Mouse (Mus musculus) embryonic fibroblast, embryonic 13.5 days (primary cell): ENCODE results near the gene Raet1e. TPM values are rescaled to one million over a fixed set of nuclear protein-coding genes. Genes with fewer than 3 reads are reported as not detected.
"Not testable (repeated sequence)": the region's sequence is repeated elsewhere in the genome, so short reads cannot be mapped to it uniquely, and the experiment has no call there.

Experiments used
- H3K27ac ChIP-seq: 2 replicates; pipeline ENCODE4 v1.5.1; 2012; ENCODE audit warnings: low read length, control low read depth, inconsistent platforms; ENCODE audit not compliant: insufficient read depth
- H3K4me1 ChIP-seq: 2 replicates; pipeline ENCODE4 v1.6.1; 2011; ENCODE audit warnings: low read length; ENCODE audit not compliant: control insufficient read depth, insufficient read depth
- H3K4me3 ChIP-seq: 2 replicates; pipeline ENCODE4 v1.5.1; 2011; ENCODE audit warnings: mild to moderate bottlenecking, control low read depth, low read length; ENCODE audit not compliant: insufficient read depth
- CTCF ChIP-seq: IDR thresholded peaks from 2 replicates; pipeline ENCODE4 v1.5.1; 2011; ENCODE audit warnings: mild to moderate bottlenecking, control low read depth, low read length, moderate library complexity, borderline replicate concordance; ENCODE audit not compliant: insufficient read depth
- POLR2A ChIP-seq: IDR thresholded peaks from 2 replicates; pipeline ENCODE4 v1.6.1; 2011; ENCODE audit warnings: low read depth, mild to moderate bottlenecking, control low read depth, low read length, moderate library complexity
- polyA plus RNA-seq: library from polyadenylated mRNA; stranded (reverse); fragments of >200 nt; gene quantifications from 2 replicates; pipeline ENCODE4 v1.2.4, GENCODE M21; 2011; ENCODE audit warnings: low read depth; ENCODE audit not compliant: missing spikeins, insufficient read length

The Raet1e gene
- 39.7 and 56.9 TPM in 2 replicates for polyA plus RNA-seq

- not testable (repeated sequence) for H3K4me1 ChIP-seq, H3K27ac ChIP-seq
- H3K4me3 ChIP-seq: peak within 1 kb of the TSS; percentile 34
- 0 out of 2 replicates have a peak, but pooled peaks have one; percentile 23 for TF ChIP-seq POLR2A
These were observed at the start of gene Raet1e, which contains the start of gene H60b for GRCm38 (mm10) chr10:22158310-22158999. Gene Raet1e (plus strand): TSS chr10:22158569. Gene H60b (plus strand): TSS chr10:22158586.

DNA sequence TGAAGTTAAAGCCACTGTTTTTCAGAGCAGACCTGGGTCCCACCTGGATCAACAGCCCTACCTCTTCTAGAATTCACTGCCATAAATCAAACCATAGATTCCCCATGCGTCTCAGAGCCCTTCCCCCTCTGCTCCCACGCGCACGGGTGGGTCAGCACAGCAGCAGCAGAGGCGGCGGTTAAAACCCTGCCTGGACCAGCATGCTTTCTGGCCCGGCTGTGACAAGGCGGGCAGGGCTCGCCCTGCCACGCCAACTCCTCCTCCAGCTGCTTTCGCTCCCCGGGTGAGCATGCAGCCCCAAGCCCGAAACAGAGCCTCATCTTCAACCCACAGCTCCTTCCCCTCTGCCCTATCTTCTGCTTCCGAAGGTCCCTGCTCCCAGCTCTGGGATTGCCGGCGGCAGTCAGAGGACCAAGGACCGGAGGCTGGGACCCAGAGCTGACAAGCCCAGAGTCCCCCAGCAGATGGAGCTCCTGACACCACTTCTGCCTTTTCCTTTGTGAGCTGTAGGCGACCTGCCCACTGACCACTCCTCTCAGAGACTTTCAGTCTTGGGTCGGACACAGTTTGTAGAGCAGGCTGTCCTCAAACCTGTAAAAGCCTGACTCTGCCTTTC is 17.6 kb upstream of the Raet1e start:
- TF ChIP-seq CTCF (peak; percentile 25; the same call in 1 of the 2 replicates), POLR2A (peak; percentile 21; the same call in 1 of the 2 replicates)
- Histone ChIP-seq H3K4me3 (peak overlapping the region; percentile 32), H3K4me1 (no peaks in the 10 kb centered on the region), H3K27ac (no peak overlapping the region)

GRCm38 (mm10) chr10:22142194-22142593 is 16.2 kb upstream of the Raet1e start:
- H3K4me3 ChIP-seq, H3K4me1 ChIP-seq, H3K27ac ChIP-seq: not testable (repeated sequence)

DNA sequence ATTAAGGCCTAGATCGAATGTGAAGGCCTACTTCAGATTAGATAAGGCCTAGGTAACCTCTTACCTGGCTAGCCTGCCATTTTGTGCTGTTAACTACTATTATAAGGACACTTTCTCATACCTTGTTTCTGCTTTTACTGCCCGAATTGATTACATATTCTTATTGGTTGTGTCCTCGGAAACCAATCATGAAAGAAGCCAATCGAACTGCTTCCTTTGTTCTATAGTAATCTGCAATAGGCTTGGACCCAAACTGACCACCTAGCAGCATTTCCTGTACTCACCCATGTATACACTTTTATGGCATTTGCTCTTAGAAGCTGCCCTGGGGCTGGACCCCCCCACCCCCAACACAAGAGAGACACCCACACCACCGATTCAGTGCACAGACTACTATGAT is 15.4 kb upstream of the Raet1e start:
- Histone ChIP-seq H3K27ac (no peak overlapping the region), H3K4me1 (no peaks in the 10 kb centered on the region), H3K4me3 (no peak overlapping the region)
- TF ChIP-seq POLR2A (no peak), CTCF (no peak)

- Histone ChIP-seq H3K27ac (0 out of 2 replicates have a peak overlapping the region, but pooled peaks have one; percentile 50), H3K4me3 (peak overlapping the region; percentile 80), H3K4me1 (no peaks in the 10 kb centered on the region)
- TF ChIP-seq POLR2A (peak; percentile 73), CTCF (peak; percentile 56; the same call in 1 of the 2 replicates)
These were observed 9.8 kb upstream of the Raet1e start for GRCm38 (mm10) chr10:22148441-22149072.

- Histone ChIP-seq H3K4me1 (no peaks in the 10 kb centered on the region), H3K27ac (0 out of 2 replicates have a peak within 1 kb of the TSS, but pooled peaks have one; percentile 50), H3K4me3 (peak within 1 kb of the TSS; percentile 80)
- TF ChIP-seq POLR2A (no peak), CTCF (no peak)
These were observed 9.2 kb upstream of the Raet1e start, which contains the start of gene E030030I06Rik for GRCm38 (mm10) chr10:22149073-22149690. Gene E030030I06Rik (minus strand): TSS chr10:22149270.

DNA sequence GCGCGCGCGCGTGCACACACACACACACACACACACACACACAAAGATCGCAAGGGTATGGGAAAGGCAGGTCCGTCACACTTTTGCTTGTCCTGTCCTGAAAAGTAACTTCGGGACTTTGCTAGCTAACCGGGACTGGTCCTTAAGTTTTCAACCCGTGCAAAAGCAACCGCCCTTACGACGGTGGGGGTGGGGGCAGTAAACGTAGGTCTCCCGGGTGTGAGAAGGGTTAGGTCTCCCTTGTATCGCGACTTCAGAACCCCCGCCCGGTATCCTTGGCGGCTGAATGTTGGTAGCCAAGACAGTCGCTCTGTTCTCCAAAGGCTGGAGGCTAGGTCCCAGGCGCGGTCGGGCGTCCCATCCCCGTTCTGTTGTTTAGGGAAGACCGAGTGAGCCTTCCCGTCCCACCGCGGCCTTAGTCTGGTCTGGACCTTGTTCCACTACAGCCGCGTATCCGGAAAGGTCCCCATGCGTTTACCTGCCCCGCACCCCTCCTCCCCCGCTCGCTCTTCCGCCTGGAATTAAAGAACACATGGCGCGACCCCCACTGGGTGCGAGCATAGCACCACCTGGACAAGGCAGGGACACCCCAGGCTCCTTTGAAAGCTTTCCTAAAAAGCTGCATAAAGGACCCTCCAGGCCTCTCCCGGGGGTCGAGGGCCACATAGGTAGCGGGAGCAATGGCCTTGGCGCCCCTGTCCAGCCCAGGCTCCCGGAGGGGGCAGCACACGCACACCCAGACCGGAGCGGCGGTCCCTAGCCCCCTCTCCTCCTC is 8.5 kb upstream of the Raet1e start:
- H3K4me3 ChIP-seq: peak overlapping the region; percentile 80
- H3K27ac ChIP-seq: no peak overlapping the region
- TF ChIP-seq CTCF (no peak), POLR2A (no peak)
- H3K4me1 ChIP-seq: no peaks in the 10 kb centered on the region

- no peak for TF ChIP-seq POLR2A
- Histone ChIP-seq H3K4me3 (peak overlapping the region; percentile 80; the same call in 1 of the 2 replicates), H3K27ac (no peak overlapping the region), H3K4me1 (no peaks in the 10 kb centered on the region)
These were observed 7.8 kb upstream of the Raet1e start for GRCm38 (mm10) chr10:22150593-22150992.

GRCm38 (mm10) chr10:22151056-22151862 is 7.1 kb upstream of the Raet1e start:
- H3K4me1 ChIP-seq, H3K4me3 ChIP-seq, H3K27ac ChIP-seq: not testable (repeated sequence)

DNA sequence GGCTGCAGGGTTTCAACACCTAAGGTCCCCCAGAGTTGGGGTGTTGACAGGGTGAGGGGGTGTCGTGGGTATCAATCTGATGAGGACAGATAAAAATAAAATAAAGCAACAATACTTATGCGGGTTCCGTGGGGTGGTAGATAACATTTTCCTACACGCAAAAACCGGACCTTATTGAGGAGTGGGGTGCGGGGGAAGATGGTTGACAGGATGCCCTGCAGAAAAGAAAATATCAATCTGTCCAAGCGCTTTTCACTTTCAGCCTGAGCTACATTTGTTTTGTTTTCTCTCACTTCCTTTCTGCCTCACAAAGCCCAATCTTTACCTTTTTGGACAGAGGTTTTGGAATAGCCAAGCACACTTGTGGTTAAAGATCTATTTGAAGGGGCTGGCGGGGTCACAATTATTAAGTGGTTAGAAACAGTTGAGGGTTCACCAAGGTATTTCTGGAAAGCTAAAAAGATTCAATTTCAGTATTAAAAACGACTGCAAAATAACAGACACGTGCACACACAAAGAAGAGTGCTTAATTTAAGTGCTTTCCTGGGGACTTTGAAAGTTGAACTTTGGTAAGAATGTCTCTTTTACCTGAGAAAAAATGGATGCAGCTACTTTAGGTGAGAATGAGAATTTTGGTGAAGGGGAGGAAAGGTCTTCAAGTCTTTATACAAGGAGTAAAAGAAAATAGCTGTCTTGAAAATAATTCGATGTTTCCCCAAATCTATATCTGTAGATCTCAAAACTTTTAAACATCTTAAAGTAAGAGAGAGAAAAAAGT is 6.3 kb upstream of the Raet1e start:
- not testable (repeated sequence) for H3K4me3 ChIP-seq, H3K27ac ChIP-seq, H3K4me1 ChIP-seq

GRCm38 (mm10) chr10:22153147-22153690 is 5.2 kb upstream of the Raet1e start:
- H3K4me1 ChIP-seq, H3K4me3 ChIP-seq, H3K27ac ChIP-seq: not testable (repeated sequence)

DNA sequence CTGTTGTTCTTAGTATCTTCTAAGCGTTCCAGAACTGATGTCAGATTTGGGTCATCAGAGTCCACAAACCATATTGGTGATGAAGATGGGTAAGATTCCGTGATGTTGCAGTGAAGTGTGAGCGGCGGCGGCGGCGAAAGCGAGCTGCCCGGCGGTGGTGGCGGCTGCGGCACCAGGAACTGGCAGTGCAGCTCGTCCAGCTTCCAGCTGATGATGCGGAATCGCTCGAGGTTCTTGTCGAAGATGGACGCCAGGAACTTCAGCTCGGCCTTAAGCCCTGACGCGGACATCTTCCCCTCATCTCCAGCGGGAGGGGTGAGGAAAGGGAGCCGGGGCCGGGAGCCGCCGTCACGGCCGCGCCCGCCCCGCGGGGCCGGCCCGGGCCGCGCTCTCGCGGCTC is 4.2 kb upstream of the Raet1e start:
- not testable (repeated sequence) for H3K4me1 ChIP-seq, H3K27ac ChIP-seq
- 0 out of 2 replicates have a peak overlapping the region, but pooled peaks have one; percentile 7 for H3K4me3 ChIP-seq
